Mouse (Mus musculus) gastrocnemius, postnatal 36 days (tissue): ENCODE data around the gene Mid1. TPM values are rescaled to one million over a fixed set of nuclear protein-coding genes. Genes with fewer than 3 reads are reported as not detected.
A peak's percentile ranks its signal among the peaks of the same experiment; 100 is the strongest.
"Not testable (repeated sequence)": the region's sequence is repeated elsewhere in the genome, so short reads cannot be mapped to it uniquely, and the experiment has no call there.

Experiments
- DNase-seq, 2 experiments: peaks; one replicate each; pipeline ENCODE4 v3.0.0; 2022
- intact Hi-C: fragments of 180-260 bp; cut with DNase I; formaldehyde crosslinking; loops from one replicate; pipeline ENCODE4 v1.15.1; 2025
- total RNA-seq, 2 experiments: library from RNA; stranded (reverse); gene quantifications; 2 replicates each; pipeline ENCODE4 v1.2.3; 2021

Gene Mid1
- total RNA-seq, 2 experiments from 2014 or later, result 5.5 to 7.2 TPM

DNA sequence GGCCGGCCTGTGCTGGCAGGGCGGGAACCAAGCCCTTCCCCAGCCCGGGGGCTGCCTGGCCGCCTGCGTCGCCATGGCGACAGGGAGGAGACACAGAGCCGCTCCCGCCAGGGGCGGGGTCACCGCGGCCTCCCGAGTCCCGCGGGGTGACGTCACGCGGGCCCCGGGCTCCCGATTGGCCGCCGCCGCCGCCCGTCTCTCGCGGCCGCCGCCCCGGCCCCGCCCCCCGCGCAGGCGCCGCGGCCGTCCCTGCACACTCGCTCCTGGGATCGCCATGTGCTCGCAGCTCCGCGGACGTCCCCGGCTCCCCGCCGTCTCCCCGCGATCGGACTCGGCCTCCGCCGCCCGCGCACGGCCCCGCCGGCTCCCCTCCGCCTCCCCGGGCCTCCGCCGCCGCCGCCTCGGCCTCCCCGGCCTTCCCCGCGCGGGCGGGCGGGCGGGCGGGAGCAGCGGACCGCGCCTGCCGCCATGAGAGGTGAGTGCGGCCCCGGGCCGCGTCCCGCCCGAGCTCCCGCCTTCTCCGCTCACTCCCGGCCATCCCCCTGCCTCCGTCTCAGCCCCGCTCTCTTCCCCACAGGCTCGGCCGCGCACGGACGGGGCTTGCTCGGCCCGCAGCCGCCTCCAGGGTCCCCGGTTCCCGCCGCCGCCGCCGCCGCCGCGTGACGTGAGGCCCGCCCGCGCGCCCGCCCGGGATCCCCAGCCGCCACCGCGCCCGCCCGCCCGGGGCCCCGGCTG is 324.2 kb downstream of the Mid1 start, which contains the start of gene Gm21887:
Gene Gm21887, plus strand, starts transcription at position 644 of the 735 bp plus-strand sequence.
- DNase-seq, result peak; percentile 93 to 98
- intact Hi-C loops, result not testable (repeated sequence)

DNA sequence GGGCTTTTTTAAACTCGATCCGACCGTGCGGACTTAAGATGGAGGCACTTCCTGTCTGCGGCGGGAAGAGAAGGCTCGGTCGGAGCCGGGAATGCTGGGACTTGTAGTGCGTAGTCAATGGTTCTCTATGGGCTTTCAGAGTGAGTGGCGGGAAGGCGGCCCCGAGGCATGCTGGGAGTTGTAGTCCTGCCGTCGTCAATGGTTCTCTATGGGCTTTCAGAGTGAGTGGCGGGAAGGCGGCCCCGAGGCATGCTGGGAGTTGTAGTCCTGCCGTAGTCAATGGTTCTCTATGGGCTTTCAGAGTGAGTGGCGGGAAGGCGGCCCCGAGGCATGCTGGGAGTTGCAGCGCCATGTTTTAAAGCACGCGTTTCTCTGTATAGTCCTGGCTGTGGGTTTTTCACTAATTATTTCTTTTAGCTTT is 324.8 kb downstream of the Mid1 start:
- intact Hi-C loops, result not testable (repeated sequence)
- DNase-seq, result peak; percentile 100

DNA sequence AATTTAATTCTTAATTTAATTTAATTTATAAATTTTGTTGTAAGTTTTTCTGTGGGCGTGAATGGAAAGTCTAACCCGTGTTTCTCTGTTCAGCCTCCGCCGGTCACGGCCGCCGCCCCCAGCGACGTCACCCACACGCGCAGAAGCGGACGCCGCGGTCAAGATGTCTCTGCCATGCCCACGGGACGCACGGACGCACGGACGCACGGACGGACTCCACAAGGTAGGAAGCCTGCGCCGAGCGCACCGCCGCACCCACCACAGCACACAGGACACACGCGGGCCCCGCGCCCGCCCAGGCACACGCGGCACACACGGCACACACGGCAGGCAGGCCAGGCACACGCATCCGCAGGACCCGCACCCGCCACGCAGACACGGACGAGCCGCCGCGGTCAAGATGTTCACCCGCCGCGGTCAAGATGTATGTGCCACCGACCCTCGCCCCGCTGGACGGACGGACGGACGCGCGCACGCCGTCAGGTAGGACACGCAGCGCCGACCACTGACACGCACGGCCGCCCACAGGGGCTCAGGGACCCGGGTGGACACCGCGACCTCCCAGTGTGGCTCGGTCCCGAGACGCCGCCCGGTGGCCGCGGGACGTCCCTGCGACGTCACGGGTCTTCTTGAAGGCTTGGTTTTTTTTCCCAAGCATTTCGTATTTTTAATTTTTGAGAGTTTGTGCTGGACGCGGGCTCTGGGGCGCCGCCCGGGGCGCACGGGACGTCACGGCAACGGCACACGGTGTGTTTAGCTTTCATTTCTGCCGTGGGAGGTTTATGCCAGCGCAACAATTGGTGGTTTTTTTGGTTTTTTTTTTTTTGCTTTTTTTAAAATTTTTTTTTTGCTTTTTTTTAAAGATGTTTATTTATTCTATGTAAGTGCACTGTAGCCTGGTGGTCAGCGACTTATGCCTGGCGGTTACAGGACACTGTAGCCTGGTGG is 325.9 kb downstream of the Mid1 start:
- not testable (repeated sequence) for DNase-seq

DNA sequence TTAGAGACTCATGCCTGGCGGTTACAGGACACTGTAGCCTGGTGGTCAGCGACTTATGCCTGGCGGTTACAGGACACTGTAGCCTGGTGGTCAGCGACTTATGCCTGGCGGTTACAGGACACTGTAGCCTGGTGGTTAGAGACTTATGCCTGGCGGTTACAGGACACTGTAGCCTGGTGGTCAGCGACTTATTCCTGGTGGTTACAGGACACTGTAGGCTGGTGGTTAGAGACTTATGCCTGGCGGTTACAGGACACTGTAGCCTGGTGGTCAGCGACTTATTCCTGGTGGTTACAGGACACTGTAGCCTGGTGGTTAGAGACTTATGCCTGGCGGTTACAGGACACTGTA is 326.5 kb downstream of the Mid1 start:
- intact Hi-C loops, DNase-seq: not testable (repeated sequence)

More for the DNA sequence above, 325.9 kb downstream of the Mid1 start:
- intact Hi-C loops, result not testable (repeated sequence)

DNA sequence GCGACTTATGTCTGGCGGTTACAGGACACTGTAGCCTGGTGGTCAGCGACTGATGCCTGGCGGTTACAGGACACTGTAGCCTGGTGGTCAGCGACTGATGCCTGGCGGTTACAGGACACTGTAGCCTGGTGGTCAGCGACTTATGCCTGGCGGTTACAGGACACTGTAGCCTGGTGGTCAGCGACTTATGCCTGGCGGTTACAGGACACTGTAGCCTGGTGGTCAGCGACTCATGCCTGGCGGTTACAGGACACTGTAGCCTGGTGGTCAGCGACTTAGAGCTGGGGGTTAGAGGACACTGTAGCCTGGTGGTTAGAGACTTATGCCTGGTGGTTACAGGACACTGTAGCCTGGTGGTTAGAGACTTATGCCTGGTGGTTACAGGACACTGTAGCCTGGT is 328.4 kb downstream of the Mid1 start:
- intact Hi-C loops, DNase-seq: not testable (repeated sequence)

DNA sequence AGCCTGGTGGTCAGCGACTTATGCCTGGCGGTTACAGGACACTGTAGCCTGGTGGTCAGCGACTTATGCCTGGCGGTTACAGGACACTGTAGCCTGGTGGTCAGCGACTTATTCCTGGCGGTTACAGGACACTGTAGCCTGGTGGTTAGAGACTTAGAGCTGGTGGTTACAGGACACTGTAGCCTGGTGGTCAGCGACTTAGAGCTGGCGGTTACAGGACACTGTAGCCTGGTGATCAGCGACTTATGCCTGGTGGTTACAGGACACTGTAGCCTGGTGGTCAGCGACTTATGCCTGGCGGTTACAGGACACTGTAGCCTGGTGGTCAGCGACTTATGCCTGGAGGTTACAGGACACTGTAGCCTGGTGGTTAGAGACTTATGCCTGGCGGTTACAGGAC is 329.0 kb downstream of the Mid1 start:
- intact Hi-C loops, DNase-seq: not testable (repeated sequence)

DNA sequence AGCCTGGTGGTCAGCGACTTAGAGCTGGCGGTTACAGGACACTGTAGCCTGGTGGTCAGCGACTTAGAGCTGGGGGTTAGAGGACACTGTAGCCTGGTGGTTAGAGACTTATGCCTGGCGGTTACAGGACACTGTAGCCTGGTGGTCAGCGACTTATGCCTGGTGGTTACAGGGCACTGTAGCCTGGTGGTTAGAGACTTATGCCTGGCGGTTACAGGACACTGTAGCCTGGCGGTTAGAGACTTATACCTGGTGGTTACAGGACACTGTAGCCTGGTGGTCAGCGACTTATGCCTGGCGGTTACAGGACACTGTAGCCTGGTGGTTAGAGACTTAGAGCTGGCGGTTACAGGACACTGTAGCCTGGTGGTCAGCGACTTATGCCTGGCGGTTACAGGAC is 330.9 kb downstream of the Mid1 start:
- DNase-seq, intact Hi-C loops: not testable (repeated sequence)

DNA sequence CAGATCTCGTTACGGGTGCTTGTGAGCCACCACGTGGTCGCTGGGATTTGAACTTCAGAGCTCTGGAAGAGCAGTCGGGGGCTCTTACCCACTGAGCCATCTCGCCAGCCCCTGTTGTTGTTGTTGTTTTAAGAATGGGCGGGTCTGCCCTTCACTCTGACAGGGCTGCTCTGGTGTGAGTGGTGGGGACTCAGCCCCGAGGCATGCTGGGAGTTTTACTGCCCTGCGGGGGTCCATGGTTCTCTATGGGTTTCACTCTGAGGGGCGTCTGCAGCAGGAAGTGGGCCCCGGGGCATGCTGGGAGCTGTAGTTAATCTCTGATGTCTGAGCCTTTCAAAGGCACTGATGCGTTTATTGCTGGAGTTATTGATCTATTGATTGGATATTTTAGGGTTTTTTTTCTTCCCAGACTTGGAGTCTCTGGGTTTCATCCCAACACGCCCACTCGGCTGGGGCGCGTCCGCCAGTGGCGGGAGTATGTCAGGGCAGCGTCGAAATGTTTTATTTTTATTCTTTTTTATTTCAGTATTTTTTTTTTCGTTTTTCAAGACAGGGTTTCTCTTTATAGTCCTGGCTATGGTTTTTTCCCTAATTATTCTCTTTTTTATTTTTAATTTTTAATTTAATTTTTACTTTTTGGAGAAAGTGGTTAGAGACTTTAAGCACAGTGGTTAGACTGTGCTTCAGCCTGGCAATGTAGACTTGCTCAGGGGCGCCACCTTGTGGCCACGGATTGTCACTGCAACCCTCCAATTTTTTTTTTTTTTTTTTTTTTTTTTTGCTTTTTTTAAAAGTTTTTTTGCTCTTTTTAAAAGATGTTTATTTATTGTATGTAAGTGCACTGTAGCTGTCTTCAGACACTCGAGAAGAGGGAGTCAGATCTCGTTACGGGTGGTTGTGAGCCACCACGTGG is 332.6 kb downstream of the Mid1 start:
- DNase-seq, intact Hi-C loops: not testable (repeated sequence)

DNA sequence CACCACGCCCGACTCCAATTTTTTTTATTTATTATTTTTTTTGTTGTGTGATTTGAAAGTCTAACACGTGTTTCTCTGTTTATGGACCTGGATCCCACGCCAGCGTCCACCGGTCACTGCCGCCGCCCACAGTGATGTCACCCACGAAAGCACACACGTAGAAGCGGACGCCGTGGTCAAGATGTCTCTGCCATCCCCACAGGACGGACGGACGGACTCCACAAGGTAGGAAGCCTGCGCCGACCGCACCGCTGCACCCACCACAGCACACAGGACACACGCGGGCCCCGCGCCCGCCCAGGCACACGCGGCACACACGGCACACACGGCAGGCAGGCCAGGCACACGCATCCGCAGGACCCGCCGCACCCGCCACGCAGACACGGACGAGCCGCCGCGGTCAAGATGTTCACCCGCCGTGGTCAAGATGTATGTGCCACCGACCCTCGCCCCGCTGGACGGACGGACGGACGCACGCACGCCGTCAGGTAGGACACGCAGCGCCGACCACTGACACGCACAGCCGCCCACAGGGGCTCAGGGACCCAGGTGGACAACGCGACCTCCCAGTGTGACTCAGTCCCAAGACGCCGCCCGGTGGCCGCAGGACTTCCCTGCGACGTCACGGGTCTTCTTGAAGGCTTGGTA is 333.7 kb downstream of the Mid1 start:
- intact Hi-C loops, DNase-seq: not testable (repeated sequence)

DNA sequence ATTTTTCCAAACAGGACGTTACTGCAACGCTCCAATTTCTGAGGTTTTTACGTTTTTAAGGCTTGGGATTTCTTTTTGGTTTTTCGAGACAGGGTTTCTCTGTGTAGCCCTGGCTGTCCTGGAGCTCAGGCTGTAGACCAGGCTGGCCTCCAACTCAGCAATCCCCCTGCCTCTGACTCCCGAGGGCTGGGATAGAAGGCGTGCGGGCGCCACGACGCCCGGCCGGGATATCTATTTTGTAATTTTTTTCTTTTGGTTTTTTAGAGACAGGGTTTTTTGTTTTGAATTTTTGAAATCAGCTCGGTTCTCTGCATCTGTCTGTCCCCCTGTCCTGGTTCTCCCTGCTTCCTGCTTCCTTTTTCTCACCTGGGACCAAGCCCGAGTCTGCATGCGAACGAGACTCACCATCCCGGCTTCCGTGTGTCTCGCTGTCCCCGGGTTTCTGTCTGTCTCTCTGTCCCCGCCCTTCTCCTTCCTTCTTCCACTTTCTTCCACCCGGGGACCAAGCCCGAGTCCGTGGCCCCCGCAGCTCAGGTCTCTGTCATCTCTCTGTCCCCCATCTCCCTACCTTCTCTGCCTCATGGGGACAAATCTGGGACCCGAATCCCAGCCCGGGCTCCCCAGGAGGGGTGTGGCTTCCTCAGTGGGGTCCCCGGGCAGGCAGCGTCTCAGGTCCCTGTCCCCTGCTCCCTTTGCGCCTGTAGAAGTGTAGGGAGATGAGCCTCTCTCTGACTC is 334.4 kb downstream of the Mid1 start:
- DNase-seq, intact Hi-C loops: not testable (repeated sequence)

DNA sequence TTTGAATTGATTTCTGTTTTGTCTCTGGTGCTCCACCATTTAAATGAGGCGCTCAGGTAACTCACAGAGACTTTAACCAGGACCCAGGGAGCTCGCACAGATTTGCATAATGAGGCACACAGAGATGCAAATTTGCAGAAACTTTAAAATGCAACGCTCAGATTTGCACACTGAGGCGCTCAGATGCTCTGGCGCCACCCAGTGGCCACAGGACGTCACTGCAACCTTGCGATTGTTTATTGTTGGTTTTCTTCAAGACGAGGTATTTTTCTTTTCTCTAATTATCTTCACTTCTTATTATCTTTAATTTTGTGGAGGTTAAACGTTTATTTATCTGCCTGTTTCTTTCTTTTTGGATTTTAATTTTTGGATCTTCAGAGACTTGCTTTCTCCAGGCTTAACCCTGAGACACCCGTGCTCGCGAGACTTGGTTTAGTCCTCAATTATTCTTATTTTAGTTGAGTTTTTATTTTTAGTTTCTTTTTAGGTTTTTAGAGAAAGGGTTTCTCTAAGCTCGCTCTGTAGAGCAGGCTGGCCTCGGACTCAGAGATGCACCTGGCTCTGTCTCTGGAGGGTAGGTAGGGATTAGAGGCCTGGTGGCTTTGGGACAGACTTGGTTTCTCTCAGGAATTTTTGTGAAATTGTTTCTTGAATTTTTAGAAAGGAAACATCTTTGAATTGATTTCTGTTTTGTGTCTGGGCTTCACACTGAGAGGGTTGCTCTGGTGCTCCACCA is 335.1 kb downstream of the Mid1 start:
- DNase-seq, result peak; percentile 88 to 98
- intact Hi-C loops, result not testable (repeated sequence)

DNA sequence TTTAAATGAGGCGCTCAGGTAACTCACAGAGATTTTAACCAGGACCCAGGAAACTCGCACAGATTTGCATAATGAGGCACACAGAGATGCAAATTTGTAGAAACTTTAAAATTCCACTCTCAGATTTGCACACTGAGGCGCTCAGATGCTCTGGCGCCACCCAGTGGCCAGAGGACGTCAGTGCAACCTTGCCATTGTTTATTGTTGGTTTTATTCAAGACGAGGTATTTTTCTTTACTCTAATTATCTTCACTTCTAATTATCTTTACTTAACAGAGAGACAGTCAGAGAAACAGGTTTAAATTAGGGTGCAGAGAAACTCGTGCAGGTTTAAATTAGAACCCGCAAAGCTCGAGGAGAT is 335.7 kb downstream of the Mid1 start:
- DNase-seq, intact Hi-C loops: not testable (repeated sequence)

DNA sequence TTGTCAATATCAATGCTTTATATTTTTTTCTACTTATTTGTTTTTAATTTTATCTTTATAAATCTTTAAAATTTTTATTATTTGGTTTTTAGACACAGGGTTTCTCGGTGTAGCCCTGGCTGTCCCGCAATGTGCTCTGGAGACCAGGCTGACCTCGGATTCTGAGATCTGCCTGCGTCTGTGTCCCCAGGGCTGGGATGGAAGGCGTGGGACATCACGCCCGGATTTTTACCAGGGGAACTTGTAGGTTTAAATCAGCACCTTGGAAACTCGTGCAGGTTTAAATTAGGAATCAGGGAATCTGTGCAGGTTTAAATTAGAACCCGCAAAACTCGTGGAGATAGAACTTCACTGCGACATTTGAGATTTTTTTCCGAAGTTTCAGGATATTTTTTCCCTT is 336.2 kb downstream of the Mid1 start:
- intact Hi-C loops, DNase-seq: not testable (repeated sequence)

DNA sequence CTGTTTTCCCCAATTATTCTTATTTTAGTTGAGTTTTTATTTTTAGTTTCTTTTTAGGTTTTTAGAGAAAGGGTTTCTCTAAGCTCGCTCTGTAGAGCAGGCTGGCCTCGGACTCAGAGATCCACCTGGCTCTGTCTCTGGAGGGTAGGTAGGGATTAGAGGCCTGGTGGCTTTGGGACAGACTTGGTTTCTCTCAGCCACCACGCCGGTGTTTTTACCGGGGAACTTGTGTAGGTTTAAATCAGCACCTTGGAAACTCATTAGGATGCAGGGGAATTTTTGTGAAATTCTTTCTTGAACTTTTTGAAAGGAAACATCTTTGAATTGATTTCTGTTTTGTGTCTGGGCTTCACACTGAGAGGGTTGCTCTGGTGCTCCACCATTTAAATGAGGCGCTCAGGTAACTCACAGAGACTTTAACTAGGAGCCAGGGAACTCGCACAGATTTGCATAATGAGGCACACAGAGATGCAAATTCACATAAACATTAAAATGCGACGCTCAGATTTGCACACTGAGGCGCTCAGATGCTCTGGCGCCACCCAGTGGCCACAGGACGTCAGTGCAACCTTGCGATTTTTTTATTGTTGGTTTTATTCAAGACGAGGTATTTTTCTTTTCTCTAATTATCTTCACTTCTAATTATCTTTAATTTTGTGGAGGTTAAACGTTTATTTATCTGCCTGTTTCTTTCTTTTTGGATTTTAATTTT is 336.9 kb downstream of the Mid1 start:
- DNase-seq, result not testable (repeated sequence)

More for the DNA sequence above, 336.9 kb downstream of the Mid1 start:
- intact Hi-C loops, result not testable (repeated sequence)
